Mouse (Mus musculus) embryonic stem cell, embryonic (primary cell): Measurements from ENCODE around the gene Crocc.

Experiments used
- CTCF ChIA-PET, 4 experiments: fragments of 300-600 bp in 2 of 4; fragments of 350-600 bp in 2 of 4; sonication (Branson Sonifier 250); formaldehyde crosslinking; loops; one replicate each; lab custom pipeline; 2022; ENCODE audit warnings: inconsistent platforms in 2 of 4; lab: Charles Lee
- POLR2A ChIA-PET, 4 experiments: fragments of 300-600 bp in 2 of 4; fragments of 350-600 bp in 2 of 4; sonication (Branson Sonifier 250); formaldehyde crosslinking; loops; one replicate each; lab custom pipeline; 2022; ENCODE audit warnings: antibody characterized with exemption in 4 of 4, inconsistent platforms in 1 of 4; lab: Charles Lee

Crocc gene

DNA sequence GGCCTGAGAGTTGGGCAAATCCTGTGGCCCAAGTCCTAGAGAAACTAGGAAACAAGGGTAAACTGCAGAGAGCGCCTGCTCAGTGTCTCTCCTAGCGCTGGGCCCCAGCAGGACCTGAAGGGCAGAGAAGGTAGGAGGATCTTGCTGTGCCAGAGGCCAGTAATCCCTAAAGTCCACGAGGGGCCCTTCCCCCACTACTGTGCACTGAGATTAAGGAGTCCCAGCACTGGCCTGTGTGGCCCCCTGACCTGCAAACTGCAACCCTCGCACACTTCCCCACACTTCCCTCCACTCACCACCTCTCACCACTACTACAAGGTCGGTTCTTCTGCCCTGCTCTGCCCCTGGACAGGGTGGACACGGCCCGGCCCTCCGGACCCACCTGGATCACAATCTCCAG, 7.2 kb downstream of the Crocc start:
- CTCF ChIA-PET, result interaction anchor here in 2 of 4 experiments (1.3 to 2.9 kb wide), 7 partner anchors 8 to 68 kb away, joined by 3 to 16 read pairs (median 5); no protein-coding TSS in a partner anchor
- POLR2A ChIA-PET, result interaction anchor here in 2 of 4 experiments (0.6 to 2.9 kb wide), 9 partner anchors 10 to 564 kb away, joined by 3 to 11 read pairs (median 4); partner anchors contain the start of genes Necap2 (in 1 of the 2) and Szrd1 (in 1 of the 2)

DNA sequence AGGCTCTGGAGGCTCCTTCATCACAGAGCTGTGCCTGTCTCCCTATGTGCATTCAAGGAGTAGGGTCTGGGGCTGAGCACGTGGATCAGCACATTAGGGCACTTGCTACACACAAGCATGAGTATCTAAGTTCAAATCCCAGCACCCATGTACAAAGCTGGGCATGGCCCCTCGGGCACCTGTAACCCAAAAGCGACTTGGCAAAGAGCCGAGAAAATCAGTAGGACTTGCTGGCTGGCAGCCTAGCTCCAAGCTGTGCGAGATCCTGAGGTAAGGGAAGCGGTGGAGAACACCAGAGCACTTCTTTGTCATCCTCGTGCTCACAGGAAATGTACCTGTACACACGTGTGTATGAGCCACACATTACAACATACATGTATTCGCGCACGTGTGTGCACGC, 7.9 kb downstream of the Crocc start:
- CTCF ChIA-PET, result interaction anchor here in 2 of 4 experiments (0.8 to 1.6 kb wide), 5 partner anchors 9 to 308 kb away, joined by 3 to 5 read pairs (median 5); partner anchors contain the start of gene Necap2 (in 1 of the 2)
- POLR2A ChIA-PET, result interaction anchor here in 2 of 4 experiments (1.0 to 2.1 kb wide), 6 partner anchors 9 to 31 kb away, joined by 3 to 8 read pairs (median 5); partner anchors contain the start of gene Necap2 (in 1 of the 2)

DNA sequence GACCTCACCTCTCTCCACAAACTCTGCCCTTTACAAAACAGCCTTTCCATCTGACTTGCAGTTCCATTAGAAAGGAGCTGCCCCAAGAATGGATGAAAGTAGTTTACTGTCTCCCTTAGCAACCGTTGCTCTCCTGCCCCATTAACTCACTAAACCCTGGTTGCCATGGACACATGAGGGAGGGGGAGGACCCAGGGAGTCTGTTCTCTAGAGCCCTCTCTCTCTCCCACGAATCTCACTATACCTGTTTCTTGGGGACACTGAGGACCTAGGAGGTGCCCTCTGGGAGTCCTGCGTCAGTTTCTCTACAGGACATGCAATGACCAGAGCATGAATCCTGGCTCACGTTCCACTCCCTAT, 10.9 kb downstream of the Crocc start:
- ChIA-PET POLR2A (interaction anchor here in 1 of 4 experiments (1.0 kb wide), 2 partner anchors 15 to 19 kb away, joined by 3 to 4 read pairs; no protein-coding TSS in a partner anchor), CTCF (interaction anchor here in 1 of 4 experiments (1.6 to 7.4 kb wide), 3 partner anchors 11 to 20 kb away, joined by 3 to 36 read pairs (median 9); partner anchors contain the start of gene Crocc)

DNA sequence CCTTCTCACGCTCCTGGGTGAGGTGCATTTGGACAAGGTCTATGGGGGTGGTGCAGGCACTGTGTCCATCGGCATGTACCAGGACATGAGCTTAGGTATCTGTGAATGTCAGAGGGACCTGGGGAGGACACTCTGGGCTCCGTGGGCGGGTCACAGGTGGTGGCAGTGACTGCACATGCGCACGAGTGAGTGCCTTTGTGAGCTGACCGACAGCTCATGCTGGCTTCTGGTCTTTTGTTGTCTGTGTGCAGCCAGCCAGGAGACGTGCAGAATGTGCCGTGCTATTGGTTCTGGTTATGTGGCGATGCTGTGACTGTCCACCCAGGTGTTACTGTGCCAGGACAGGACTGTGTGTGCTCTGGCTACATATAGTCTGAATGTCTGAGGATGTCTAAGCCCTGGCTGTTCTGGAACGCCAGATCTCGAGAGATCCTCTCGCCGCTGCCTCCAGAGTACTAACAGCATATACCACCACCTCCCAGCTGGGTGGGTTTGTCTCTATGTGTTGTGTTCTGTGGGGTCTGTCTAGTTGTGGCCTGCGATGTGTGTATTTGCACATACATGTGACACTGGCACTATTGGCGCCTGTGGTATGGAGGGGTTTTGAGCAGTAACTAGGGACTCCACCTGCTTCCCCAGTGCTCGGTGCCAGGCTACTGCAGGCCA, 11.4 kb downstream of the Crocc start:
- ChIA-PET POLR2A (interaction anchor here in 1 of 4 experiments (0.8 to 1.0 kb wide), 3 partner anchors 14 to 38 kb away, joined by 3 to 4 read pairs (median 3); no protein-coding TSS in a partner anchor), CTCF (interaction anchor here in 2 of 4 experiments (2.0 to 7.4 kb wide), 3 partner anchors 8 to 21 kb away, joined by 5 to 36 read pairs (median 9); no protein-coding TSS in a partner anchor)

DNA sequence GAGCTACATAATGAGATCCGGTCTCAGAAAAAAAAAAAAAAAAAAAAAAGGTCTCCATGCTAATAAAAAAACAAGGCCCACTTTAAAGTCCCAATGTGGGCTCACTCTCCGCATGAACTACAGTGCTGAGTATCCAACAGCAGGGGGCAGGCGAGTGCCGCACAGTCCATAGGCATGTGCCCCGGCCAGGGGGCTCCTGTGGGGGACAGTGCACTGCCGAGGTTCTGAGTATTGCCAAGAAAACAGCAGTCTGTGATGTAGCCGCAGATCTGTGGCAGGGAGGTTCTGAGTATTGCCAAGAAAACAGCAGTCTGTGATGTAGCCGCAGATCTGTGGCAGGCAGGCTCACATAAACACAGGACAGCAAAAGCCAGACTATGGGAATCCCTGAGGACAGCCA, 15.5 kb downstream of the Crocc start:
- POLR2A ChIA-PET, result interaction anchor here in 3 of 4 experiments (0.6 to 1.5 kb wide), 10 partner anchors 10 to 344 kb away, joined by 3 to 9 read pairs (median 4); partner anchors contain the start of gene Necap2 (in 1 of the 3)
- CTCF ChIA-PET, result interaction anchor here (0.6 to 7.4 kb wide), 19 partner anchors 9 to 1178 kb away, joined by 3 to 36 read pairs (median 5); partner anchors contain the start of gene Crocc (in 1 of the 4)

DNA sequence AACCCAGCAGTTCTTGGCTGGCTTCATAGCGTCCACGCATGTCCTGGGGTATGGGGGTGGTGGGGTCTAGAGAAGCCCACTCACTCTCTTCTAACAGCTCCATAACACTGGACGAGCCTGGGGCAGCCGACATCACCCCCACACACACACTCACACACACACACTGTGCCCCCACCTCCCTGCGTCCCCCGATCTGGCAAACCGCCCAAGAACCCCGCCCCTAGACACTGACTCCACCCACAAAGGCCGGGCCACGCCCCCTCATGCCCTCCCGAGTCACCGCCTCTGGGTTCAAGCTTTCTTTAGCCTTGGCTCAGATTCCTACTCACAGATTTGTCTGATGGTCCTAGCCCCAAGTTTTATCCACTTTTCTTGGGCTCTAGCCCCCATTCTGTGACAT, 19.2 kb downstream of the Crocc start:
- CTCF ChIA-PET, result interaction anchor here (0.6 to 2.5 kb wide), 47 partner anchors 10 to 346 kb away, joined by 3 to 21 read pairs (median 4); partner anchors contain the start of genes Necap2 (in 2 of the 4), Atp13a2 (in 1 of the 4), Crocc (in 1 of the 4) and Padi1 (in 1 of the 4)
- POLR2A ChIA-PET, result interaction anchor here (0.6 to 2.3 kb wide), 29 partner anchors 9 to 1951 kb away, joined by 3 to 11 read pairs (median 3); partner anchors contain the start of gene Necap2 (in 3 of the 4)

DNA sequence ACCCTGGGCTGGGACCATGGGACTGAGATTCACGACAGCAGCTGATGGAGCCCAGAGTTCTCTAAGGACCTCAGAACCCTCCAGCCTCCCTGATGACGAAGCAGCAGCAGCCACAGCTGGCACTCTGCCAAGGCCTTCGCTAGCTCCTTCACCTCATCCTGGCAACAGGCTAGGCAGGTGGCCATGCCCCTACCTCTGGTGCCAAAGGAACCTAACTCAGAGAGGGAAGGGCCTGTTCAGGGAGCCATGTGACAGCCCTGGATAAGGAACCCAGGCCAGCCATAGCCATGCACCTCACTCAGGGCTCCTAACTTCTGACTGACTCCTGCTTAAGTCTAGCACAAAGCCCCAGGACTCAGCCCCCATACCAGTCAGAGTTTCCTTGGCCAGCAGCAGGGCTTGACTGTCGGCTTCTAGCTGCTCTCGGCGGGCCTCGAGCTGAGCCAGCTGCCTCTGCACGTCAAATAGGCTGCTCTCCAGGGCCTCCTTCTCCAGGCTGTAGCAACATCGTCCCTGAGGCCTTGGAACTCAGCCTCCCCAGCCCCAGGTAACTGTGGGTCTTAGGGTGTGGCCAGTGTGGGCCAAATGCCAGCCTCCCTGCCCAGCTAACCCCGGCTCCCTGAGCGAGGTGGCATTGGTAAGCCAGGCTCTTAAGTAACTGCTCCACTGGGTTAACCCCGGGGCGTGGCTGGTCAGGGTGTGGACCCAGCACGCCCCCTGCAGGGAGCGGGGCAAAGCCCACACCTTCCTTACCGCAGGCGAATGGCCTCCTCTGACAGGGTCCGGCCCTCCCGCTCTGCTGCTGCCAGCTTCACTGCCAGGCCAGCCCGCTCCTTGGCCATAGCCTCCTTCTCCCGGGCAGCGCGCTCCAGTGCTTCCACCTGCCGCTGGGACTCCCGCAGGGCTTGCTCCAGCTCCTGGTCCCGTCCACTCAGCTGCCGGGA, 26.5 kb downstream of the Crocc start:
- ChIA-PET POLR2A (interaction anchor here in 3 of 4 experiments (0.5 to 8.7 kb wide), 11 partner anchors 9 to 389 kb away, joined by 3 to 72 read pairs (median 3); no protein-coding TSS in a partner anchor), CTCF (interaction anchor here (0.8 to 2.3 kb wide), 8 partner anchors 9 to 71 kb away, joined by 3 to 8 read pairs (median 3); no protein-coding TSS in a partner anchor)

DNA sequence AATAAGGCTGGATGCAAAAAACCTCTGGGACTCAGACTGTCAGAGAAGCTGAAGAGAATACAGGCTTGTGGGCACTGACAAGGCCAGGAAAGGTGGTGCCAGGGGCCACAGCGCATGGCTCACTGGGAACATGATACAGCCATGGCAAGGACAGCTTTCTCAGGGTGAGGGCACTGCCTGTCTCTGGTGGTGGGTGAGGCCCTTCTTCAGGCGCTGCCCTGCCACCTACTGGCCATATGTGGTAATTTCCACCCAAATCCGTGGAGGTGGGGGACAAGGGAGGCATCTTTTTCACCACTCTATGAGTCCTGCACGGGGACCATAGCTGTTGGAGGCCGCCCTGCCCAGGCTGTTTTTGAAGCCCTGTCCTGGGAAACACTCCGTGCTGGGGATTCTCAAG, 28.6 kb downstream of the Crocc start:
- CTCF ChIA-PET, result interaction anchor here (0.5 to 3.2 kb wide), 48 partner anchors 9 to 588 kb away, joined by 3 to 19 read pairs (median 5); partner anchors contain the start of gene Atp13a2 (in 1 of the 4)
- POLR2A ChIA-PET, result interaction anchor here in 2 of 4 experiments (1.0 to 8.7 kb wide), 9 partner anchors 9 to 60 kb away, joined by 3 to 72 read pairs (median 4); partner anchors contain the start of genes Mfap2 (in 1 of the 2) and Necap2 (in 1 of the 2)

DNA sequence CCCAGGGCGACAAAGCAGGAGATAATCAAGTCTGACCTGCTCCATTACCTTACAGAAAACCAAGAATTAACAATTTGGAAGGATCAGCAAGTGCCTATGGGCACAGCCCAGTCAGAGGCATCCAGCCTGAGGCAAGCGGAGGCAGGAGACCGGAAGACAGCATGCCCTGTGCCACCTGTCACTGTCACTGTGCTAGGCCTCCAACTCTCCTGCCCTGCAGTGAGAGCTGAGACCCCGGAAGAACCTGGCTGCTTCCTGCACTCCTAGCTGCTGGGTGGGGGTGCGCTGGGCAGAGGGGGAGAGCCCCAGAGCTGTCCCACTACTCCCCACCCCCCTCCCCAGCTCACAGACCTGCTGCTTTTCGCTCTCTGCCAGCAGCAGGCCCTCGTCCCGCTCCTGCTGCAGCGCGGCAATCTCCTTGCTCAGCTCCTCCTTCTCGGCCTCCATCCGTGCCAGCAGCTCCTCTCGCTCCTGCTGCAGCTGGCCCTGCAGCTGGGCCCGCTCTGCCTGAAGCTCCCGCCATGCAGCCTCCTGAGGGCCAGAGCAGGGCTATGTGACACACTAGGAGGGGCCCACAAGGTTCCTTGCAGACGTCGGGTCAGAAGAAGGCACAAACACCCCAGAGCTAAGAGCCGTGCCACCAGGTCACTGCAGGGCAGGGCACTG, 29.7 kb downstream of the Crocc start:
- POLR2A ChIA-PET, result interaction anchor here (0.6 to 8.7 kb wide), 19 partner anchors 9 to 500 kb away, joined by 3 to 72 read pairs (median 4); partner anchors contain the start of genes Necap2 (in 2 of the 4) and Mfap2 (in 1 of the 4)
- CTCF ChIA-PET, result interaction anchor here (0.6 to 3.2 kb wide), 27 partner anchors 8 to 286 kb away, joined by 3 to 19 read pairs (median 6); no protein-coding TSS in a partner anchor

DNA sequence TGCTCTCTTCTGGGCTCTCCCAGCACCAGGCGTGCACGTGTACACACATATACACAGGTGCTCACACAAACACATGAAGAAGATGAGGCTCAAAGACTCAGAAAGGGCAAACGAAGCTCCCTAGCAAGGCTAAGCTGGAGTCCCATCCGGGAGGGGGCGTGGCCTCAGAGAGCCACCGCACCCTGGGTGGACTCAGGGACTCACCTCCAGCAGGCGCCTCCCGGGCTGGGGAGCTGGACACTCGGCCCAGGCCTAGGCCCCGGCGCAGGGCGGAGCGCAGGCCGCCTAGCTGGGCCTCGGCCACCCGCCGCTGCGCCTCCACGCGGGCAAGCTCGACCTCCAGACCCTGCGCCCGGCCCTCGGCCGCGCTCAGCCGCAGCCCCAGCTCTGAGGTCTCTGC, 35.4 kb downstream of the Crocc start:
- CTCF ChIA-PET, result interaction anchor here (0.6 to 1.8 kb wide), 16 partner anchors 10 to 475 kb away, joined by 3 to 6 read pairs (median 3); partner anchors contain the start of genes Atp13a2 (in 2 of the 4) and Necap2 (in 1 of the 4)
- POLR2A ChIA-PET, result interaction anchor here (0.5 to 7.9 kb wide), 21 partner anchors 9 to 281 kb away, joined by 3 to 72 read pairs (median 3); partner anchors contain the start of genes Atp13a2 (in 1 of the 4), Mfap2 (in 1 of the 4), Necap2 (in 1 of the 4) and Padi3 (in 1 of the 4)

DNA sequence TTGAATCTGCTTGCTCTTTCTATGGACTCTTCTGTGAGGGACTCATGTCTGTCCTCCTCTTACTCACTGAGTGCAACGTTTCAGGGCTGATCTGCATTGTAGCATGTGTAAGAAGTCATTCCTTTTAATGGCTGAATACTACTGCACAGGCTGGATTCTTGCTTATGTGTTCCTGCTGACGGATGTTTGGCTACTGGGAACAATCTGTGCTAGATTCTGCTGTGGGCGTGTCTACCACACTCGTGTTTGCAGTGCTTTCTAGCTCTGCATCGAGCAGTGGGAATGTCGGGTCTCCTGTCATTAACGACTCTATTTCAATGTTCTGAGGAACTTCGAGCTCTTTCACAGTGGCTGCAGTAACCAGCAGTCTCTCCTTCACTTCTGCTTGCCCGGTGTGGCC, 36.3 kb downstream of the Crocc start:
- ChIA-PET CTCF (interaction anchor here in 2 of 4 experiments (0.6 to 1.8 kb wide), 7 partner anchors 7 to 78 kb away, joined by 3 to 8 read pairs (median 4); partner anchors contain the start of gene Atp13a2 (in 1 of the 2)), POLR2A (interaction anchor here in 2 of 4 experiments (0.6 to 7.9 kb wide), 9 partner anchors 10 to 145 kb away, joined by 3 to 72 read pairs (median 4); partner anchors contain the start of genes Atp13a2 (in 1 of the 2) and Mfap2 (in 1 of the 2))

DNA sequence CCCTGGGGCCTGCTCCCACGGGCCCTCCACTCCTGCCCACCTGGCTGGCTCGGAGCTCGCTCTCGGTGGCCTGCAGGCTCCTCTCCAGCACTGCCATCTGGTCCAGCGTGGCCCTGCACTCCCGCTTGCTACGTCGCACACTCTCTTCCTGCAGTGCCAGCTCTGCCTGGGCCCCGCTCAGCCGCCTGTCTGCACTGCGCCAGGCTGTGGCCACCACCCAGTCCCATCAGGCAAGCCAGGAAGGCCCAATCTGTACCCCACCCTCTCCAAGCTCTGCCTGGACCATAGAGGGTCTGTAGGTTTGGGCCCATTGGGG, 38.8 kb downstream of the Crocc start:
- CTCF ChIA-PET, result interaction anchor here in 3 of 4 experiments (0.6 to 3.4 kb wide), 8 partner anchors 10 to 43 kb away, joined by 3 to 13 read pairs (median 6); no protein-coding TSS in a partner anchor
- POLR2A ChIA-PET, result interaction anchor here in 3 of 4 experiments (0.6 to 7.9 kb wide), 9 partner anchors 9 to 412 kb away, joined by 3 to 72 read pairs (median 4); partner anchors contain the start of gene Mfap2 (in 1 of the 3)

DNA sequence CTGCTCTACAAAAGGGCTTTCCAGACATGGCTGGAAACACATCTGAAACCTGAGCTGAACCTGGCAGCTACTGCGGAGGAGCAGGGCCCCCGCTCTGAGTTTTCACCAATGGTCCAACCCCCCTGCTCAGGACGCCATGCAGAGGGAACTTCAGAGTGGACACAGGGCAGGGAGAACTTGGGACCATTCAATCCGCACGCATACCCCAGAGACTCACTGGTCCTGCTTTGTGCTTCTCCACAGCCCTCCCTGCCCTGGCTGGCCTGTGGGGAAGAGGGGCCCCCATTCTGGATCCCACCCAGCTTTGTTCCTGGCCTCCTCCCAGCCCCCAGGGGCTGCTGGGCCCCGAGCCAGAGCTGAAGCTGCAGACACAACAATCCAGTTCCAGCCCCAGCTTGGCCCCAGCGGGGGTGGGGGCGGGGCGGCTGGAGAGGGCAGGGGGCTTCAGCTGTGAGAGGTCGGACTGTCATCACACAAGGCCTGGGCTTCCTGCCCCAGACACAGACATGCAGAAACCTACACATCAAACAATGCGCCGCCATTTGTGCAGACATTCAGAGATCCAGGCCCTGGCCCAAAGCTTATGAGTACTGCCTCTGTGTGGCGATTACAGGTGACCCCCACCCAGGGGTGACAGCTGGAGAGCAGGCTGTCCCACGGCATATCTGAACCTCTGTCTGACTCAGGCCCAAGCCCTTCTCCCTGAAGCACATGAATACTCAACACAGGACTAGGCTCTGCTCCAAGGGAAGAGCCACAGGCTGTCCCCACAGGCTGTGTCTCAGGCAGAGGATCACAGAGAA, 39.3 kb downstream of the Crocc start:
- CTCF ChIA-PET, result interaction anchor here (0.6 to 3.4 kb wide), 12 partner anchors 11 to 57 kb away, joined by 3 to 13 read pairs (median 5); partner anchors contain the start of gene Necap2 (in 1 of the 4)
- POLR2A ChIA-PET, result interaction anchor here in 3 of 4 experiments (0.7 to 7.9 kb wide), 10 partner anchors 8 to 69 kb away, joined by 3 to 72 read pairs (median 4); partner anchors contain the start of gene Mfap2 (in 1 of the 3)

DNA sequence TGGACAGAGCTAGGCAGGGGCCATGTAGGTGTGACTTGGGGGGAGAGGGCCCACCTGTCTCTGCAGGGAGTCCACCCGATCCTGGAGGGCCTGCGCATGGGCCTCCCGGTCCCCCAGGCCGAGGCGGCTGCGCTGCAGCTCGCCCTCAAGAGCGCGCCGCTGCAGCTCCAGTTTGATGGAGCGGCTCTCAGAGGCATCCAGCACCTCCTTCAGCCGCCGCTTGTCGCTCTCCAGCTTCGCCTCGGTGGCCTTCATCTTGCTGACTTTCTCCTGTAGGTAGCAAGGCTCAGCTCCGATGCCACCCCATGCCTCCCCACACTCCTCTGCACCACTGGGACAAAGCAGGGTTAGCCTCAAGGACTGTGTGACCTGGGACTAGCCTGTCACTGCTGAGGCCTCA, 40.1 kb downstream of the Crocc start:
- ChIA-PET CTCF (interaction anchor here in 2 of 4 experiments (0.6 to 3.4 kb wide), 8 partner anchors 11 to 39 kb away, joined by 3 to 13 read pairs (median 7); no protein-coding TSS in a partner anchor), POLR2A (interaction anchor here in 3 of 4 experiments (0.6 to 7.9 kb wide), 7 partner anchors 13 to 319 kb away, joined by 3 to 72 read pairs (median 4); no protein-coding TSS in a partner anchor)
